Mouse (Mus musculus) liver, embryonic 13.5 days (tissue): ENCODE measurements around the gene Mchr1. TPM values are rescaled to one million over a fixed set of nuclear protein-coding genes. Genes with fewer than 3 reads are reported as not detected.

Experiments used
- ATAC-seq: fragments of 200-750 bp; cut with Nextera tagmentation; 2 replicates; pipeline ENCODE4 v1.8.0; 2017; ENCODE audit warnings: low read depth, mild to moderate bottlenecking, moderate number of reproducible peaks, moderate library complexity
- DNase-seq: peaks from one replicate; pipeline ENCODE4 v3.0.0; 2022
- H3K27ac ChIP-seq: fragments of 300-500 bp; sonication (generic); 2 replicates; pipeline ENCODE4 v1.5.1; 2015; ENCODE audit warnings: moderate library complexity, mild to moderate bottlenecking, inconsistent platforms
- H3K27me3 ChIP-seq: fragments of 300-500 bp; sonication (generic); 2 replicates; pipeline ENCODE4 v1.6.1; 2015; ENCODE audit warnings: mild to moderate bottlenecking, inconsistent platforms
- H3K36me3 ChIP-seq: fragments of 300-500 bp; sonication (generic); 2 replicates; pipeline ENCODE4 v1.6.1; 2015; ENCODE audit warnings: mild to moderate bottlenecking, inconsistent platforms
- H3K4me1 ChIP-seq: fragments of 300-500 bp; sonication (generic); replicated peaks from 2 replicates; pipeline ENCODE4 v1.6.1; 2015; ENCODE audit warnings: inconsistent platforms
- H3K4me2 ChIP-seq: fragments of 300-500 bp; sonication (generic); 2 replicates; pipeline ENCODE4 v1.6.1; 2015; ENCODE audit warnings: inconsistent platforms, mild to moderate bottlenecking, moderate library complexity
- H3K4me3 ChIP-seq: fragments of 300-500 bp; sonication (generic); replicated peaks from 2 replicates; pipeline ENCODE4 v1.5.1; 2015; ENCODE audit warnings: mild to moderate bottlenecking, inconsistent platforms
- H3K9ac ChIP-seq: fragments of 300-500 bp; sonication (generic); 2 replicates; pipeline ENCODE4 v1.6.1; 2015; ENCODE audit warnings: mild to moderate bottlenecking, inconsistent platforms
- H3K9me3 ChIP-seq: fragments of 300-500 bp; sonication (generic); replicated peaks from 2 replicates; pipeline ENCODE4 v1.6.1; 2016; ENCODE audit warnings: inconsistent platforms
- WGBS: fragments of 180-500 bp; shearing (Covaris S2); methylation state at CpG from one replicate; pipeline ENCODE4 v1.1.7; 2015; ENCODE audit not compliant: insufficient replicate concordance; 5-methylcytosine and 5-hydroxymethylcytosine counted together
- polyA plus RNA-seq: library from polyadenylated mRNA; unstranded; fragments of >200 nt; fragmentation: Nextera tagmentation; extraction: Ambion mirVana; gene quantifications from 2 replicates; pipeline ENCODE4 v1.2.1, GENCODE M21; 2015

Gene Mchr1
- 0.05 and 0.10 TPM in 2 replicates for polyA plus RNA-seq

- H3K9ac ChIP-seq = no peak within 1 kb of the TSS
Observed at GRCm38 (mm10) chr15:81235086-81235920, at the start of gene Mchr1. Gene Mchr1 (plus strand): TSS chr15:81235499.

DNA sequence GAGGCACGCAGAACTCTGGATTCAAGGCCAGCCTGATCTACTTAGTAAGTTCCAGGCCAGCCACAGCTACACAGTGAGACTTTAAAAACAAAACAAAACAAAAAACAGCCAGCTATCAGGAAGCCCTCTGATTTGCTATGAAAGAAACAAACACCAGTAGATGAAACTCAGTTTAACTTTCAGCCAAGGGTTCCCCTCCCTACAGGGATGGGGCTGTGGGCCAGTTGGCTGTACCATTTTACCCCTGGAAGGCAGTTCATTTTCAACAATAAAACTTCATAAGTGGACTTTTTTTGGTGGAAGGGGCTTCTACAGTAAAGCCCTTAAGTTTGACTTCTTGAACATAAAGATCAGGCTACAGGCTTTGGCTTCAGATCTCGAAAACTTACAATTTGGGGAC is 46.2 kb upstream of the Mchr1 start:
- H3K9ac ChIP-seq = no peak overlapping the region
- ATAC-seq (no peak), DNase-seq (no peak)
- H3K36me3 ChIP-seq = no peaks in the 10 kb centered on the region
- no peak overlapping the region for H3K4me3 ChIP-seq
- H3K27me3 ChIP-seq = no peaks in the 10 kb centered on the region
- whole genome bisulfite sequencing = 84% methylated on average over 2 of the region's 2 CpGs
- no peaks in the 10 kb centered on the region for H3K9me3 ChIP-seq
- H3K4me1 ChIP-seq = peaks cover 35% of the 10 kb centered on the region
- H3K27ac ChIP-seq = no peak overlapping the region
- H3K4me2 ChIP-seq = peak overlapping the region; percentile 99

More at GRCm38 (mm10) chr15:81235086-81235920, at the start of gene Mchr1:
- H3K27me3 ChIP-seq = peaks cover 59% of the 10 kb centered on the region
- no peaks in the 10 kb centered on the region for H3K36me3 ChIP-seq
- ATAC-seq (no peak), DNase-seq (no peak)
- H3K27ac ChIP-seq = no peak within 1 kb of the TSS
- H3K4me3 ChIP-seq = peak within 1 kb of the TSS; percentile 35
- 3% methylated on average over 25 of the region's 25 CpGs for WGBS
- peaks cover 5% of the 10 kb centered on the region; the same call in 1 of the 2 replicates for H3K4me1 ChIP-seq
- peak within 1 kb of the TSS; percentile 52 for H3K4me2 ChIP-seq
- no peaks in the 10 kb centered on the region for H3K9me3 ChIP-seq

GRCm38 (mm10) chr15:81190011-81190629 is 45.2 kb upstream of the Mchr1 start:
- Histone ChIP-seq H3K27ac (peak overlapping the region; percentile 5; the same call in 1 of the 2 replicates), H3K9ac (peak overlapping the region; percentile 87), H3K4me3 (peak overlapping the region; percentile 88), H3K9me3 (no peaks in the 10 kb centered on the region), H3K27me3 (no peaks in the 10 kb centered on the region), H3K36me3 (no peaks in the 10 kb centered on the region), H3K4me1 (peaks cover 31% of the 10 kb centered on the region), H3K4me2 (peak overlapping the region; percentile 99)
- under 1% methylated on average over 45 of the region's 46 CpGs for WGBS
- DNase-seq (peak; percentile 20), ATAC-seq (peak; percentile 8; the same call in 1 of the 2 replicates)

DNA sequence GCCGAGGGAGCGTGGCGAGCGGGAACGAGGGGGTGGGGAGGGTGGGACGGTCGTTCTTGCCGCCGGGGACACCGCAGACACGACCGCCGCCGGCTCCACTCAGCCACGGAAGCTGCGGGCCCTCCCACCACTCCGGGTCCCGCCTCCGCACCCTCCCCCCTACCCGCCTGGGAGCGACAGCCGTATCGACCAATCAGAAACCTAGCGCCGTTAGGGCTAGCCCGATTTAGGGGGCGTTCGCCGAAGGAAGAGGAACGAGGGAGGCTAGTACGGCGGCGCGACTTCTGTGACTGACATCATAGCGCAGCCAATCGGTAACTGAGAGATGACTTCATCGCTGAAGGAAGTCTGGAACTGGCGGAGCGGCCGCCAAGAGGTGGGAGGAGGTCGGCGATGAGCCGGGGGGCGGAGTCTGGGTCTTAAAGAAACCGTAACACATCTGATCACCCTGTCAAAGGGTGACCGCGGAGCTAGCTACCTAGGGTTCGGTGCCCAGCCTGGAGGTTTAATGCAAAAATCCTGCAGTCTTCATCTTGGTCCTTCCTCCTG is 44.6 kb upstream of the Mchr1 start, which contains the start of gene Mrtfa:
Gene Mrtfa, minus strand, starts transcription at position 128 of the 549 bp plus-strand sequence.
- peak; percentile 98 for ATAC-seq
- Histone ChIP-seq H3K27me3 (no peaks in the 10 kb centered on the region), H3K4me2 (peak within 1 kb of the TSS; percentile 99), H3K9me3 (no peaks in the 10 kb centered on the region), H3K36me3 (no peaks in the 10 kb centered on the region), H3K4me1 (peaks cover 28% of the 10 kb centered on the region), H3K27ac (peak within 1 kb of the TSS; percentile 36; the same call in 1 of the 2 replicates), H3K9ac (peak within 1 kb of the TSS; percentile 87), H3K4me3 (peak within 1 kb of the TSS; percentile 88)
- DNase-seq = peak; percentile 97
- under 1% methylated on average over 48 of the region's 48 CpGs for WGBS

DNA sequence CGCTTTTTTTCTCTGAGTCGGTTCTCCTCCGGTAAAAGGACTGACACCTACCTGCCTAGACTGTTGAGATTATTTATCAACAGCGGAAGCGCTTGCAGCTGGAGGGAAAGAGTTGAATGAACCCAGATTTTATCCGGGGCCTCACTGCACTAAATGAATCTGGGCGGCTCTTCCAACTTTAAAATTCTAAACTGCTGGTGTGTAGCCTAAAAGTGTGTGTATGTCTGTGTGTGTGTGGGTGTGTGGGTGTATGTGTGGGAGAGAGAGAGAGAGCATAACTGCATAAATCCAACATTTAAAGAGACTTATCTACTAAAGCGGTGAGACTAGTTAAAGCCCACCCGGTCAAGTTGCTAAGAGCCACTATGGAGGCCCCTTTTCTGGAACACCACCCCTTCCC is 44.0 kb upstream of the Mchr1 start:
- H3K36me3 ChIP-seq = no peaks in the 10 kb centered on the region
- WGBS = 25% methylated on average over 9 of the region's 9 CpGs
- H3K4me1 ChIP-seq = peaks cover 27% of the 10 kb centered on the region
- DNase-seq = no peak
- 0 out of 2 replicates have a peak overlapping the region, but pooled peaks have one; percentile 36 for H3K27ac ChIP-seq
- no peak for ATAC-seq
- H3K9ac ChIP-seq = peak overlapping the region; percentile 71
- no peaks in the 10 kb centered on the region for H3K9me3 ChIP-seq
- no peaks in the 10 kb centered on the region for H3K27me3 ChIP-seq
- peak overlapping the region; percentile 88 for H3K4me3 ChIP-seq
- peak overlapping the region; percentile 99 for H3K4me2 ChIP-seq

GRCm38 (mm10) chr15:81192316-81192715 is 43.0 kb upstream of the Mchr1 start:
- DNase-seq = no peak
- no peak overlapping the region for H3K4me2 ChIP-seq

GRCm38 (mm10) chr15:81192858-81193257 is 42.4 kb upstream of the Mchr1 start:
- Histone ChIP-seq H3K9me3 (no peaks in the 10 kb centered on the region), H3K36me3 (no peaks in the 10 kb centered on the region), H3K4me1 (peaks cover 36% of the 10 kb centered on the region), H3K9ac (no peak overlapping the region), H3K4me3 (no peak overlapping the region), H3K4me2 (no peak overlapping the region), H3K27me3 (no peaks in the 10 kb centered on the region), H3K27ac (no peak overlapping the region)
- DNase-seq (no peak), ATAC-seq (no peak)
- 86% methylated on average over 8 of the region's 8 CpGs for WGBS

More at GRCm38 (mm10) chr15:81192316-81192715, 43.0 kb upstream of the Mchr1 start:
- no peak overlapping the region for H3K27ac ChIP-seq
- no peak overlapping the region for H3K9ac ChIP-seq
- ATAC-seq = no peak
- 73% methylated on average over 5 of the region's 5 CpGs for WGBS
- no peaks in the 10 kb centered on the region for H3K27me3 ChIP-seq
- H3K36me3 ChIP-seq = no peaks in the 10 kb centered on the region
- no peaks in the 10 kb centered on the region for H3K9me3 ChIP-seq
- H3K4me1 ChIP-seq = peaks cover 32% of the 10 kb centered on the region
- no peak overlapping the region for H3K4me3 ChIP-seq

GRCm38 (mm10) chr15:81194791-81195190 is 40.5 kb upstream of the Mchr1 start:
- H3K9ac ChIP-seq = no peak overlapping the region
- H3K4me1 ChIP-seq = peaks cover 32% of the 10 kb centered on the region
- no peak overlapping the region for H3K4me2 ChIP-seq
- ATAC-seq (no peak), DNase-seq (no peak)
- WGBS = 73% methylated on average over 6 of the region's 6 CpGs
- no peaks in the 10 kb centered on the region for H3K27me3 ChIP-seq
- H3K27ac ChIP-seq = no peak overlapping the region
- no peaks in the 10 kb centered on the region; the same call in 1 of the 2 replicates for H3K9me3 ChIP-seq
- no peak overlapping the region for H3K4me3 ChIP-seq
- no peaks in the 10 kb centered on the region for H3K36me3 ChIP-seq

DNA sequence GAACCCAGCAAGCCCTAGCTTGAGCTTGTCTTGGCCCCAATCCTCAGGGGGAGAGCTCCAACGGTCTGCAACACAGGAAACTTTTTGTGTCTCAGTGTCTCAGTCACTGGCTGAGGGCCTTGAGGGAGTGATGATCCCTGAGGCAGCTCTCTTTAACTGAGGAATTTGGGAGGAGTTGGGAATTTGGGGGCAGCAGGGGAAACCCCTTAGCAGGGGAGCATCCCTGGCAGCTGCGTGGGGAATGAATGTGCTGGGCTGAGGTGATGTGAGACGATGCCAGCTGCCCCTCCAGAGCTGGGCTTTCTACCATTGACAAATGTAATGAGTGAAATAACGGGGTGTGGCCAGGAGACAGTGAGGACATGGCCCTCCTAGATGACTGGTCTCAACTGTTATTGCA is 39.9 kb upstream of the Mchr1 start:
- no peak overlapping the region for H3K4me3 ChIP-seq
- H3K9ac ChIP-seq = no peak overlapping the region
- 43% methylated on average over 4 of the region's 4 CpGs for WGBS
- DNase-seq = no peak
- H3K4me2 ChIP-seq = no peak overlapping the region
- ATAC-seq = no peak
- H3K9me3 ChIP-seq = no peaks in the 10 kb centered on the region; the same call in 1 of the 2 replicates
- H3K27me3 ChIP-seq = no peaks in the 10 kb centered on the region
- H3K36me3 ChIP-seq = no peaks in the 10 kb centered on the region
- H3K4me1 ChIP-seq = peaks cover 27% of the 10 kb centered on the region
- no peak overlapping the region for H3K27ac ChIP-seq

DNA sequence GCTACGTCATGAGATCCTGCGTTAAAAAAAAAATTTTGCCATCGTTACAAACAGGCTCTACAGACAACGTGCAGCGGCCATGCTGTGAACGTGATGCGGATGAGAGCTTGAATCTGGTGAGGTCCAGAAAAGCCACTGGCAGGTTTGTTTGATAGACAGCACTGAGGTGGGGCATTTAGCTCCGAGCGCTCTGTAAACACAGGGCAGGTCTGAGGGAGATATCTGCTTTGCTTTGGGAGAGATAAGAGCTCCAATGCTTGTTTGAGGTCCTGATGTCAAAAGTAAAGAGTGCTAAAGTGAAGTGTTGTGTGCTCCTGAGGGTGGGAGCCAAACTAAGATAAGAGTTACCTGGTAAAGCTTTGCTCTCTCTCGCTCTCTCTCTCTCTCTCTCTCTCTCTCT is 38.1 kb upstream of the Mchr1 start:
- Histone ChIP-seq H3K27ac (no peak overlapping the region), H3K4me2 (no peak overlapping the region), H3K9me3 (no peaks in the 10 kb centered on the region; the same call in 1 of the 2 replicates), H3K27me3 (no peaks in the 10 kb centered on the region), H3K4me1 (peaks cover 16% of the 10 kb centered on the region), H3K9ac (no peak overlapping the region), H3K4me3 (no peak overlapping the region), H3K36me3 (no peaks in the 10 kb centered on the region)
- 46% methylated on average over 10 of the region's 10 CpGs for WGBS
- DNase-seq (peak; percentile 15), ATAC-seq (peak; percentile 77)

DNA sequence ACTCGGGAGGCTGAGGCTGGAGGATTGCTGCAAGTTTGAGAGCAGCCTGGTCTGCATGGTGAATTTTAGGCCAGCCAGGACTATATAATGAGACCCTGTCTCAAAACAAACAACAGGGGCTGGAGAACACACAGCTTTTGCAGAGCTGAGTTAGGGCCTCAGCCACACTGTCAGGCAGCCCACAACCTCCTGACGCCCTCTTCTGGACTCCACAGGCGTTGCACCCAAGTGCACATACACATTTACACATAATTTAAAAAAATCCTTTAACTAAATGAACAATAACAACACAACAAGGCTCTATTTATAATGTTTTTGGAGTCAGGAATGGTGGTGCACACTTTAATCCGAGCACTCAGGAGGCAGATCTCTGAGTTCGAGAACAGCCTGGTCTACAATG is 36.9 kb upstream of the Mchr1 start:
- no peaks in the 10 kb centered on the region for H3K36me3 ChIP-seq
- no peak for ATAC-seq
- H3K4me3 ChIP-seq = no peak overlapping the region
- no peaks in the 10 kb centered on the region; the same call in 1 of the 2 replicates for H3K9me3 ChIP-seq
- no peak overlapping the region for H3K27ac ChIP-seq
- no peaks in the 10 kb centered on the region for H3K27me3 ChIP-seq
- DNase-seq = no peak
- no peak overlapping the region for H3K4me2 ChIP-seq
- peaks cover 16% of the 10 kb centered on the region for H3K4me1 ChIP-seq
- WGBS = 80% methylated on average over 5 of the region's 5 CpGs
- H3K9ac ChIP-seq = no peak overlapping the region
